Mouse (Mus musculus) adrenal gland (tissue): ENCODE data around the gene Oaf.

Source experiments
- intact Hi-C: fragments of 180-260 bp; cut with DNase I; formaldehyde crosslinking; loops from one replicate; pipeline ENCODE4 v1.15.1; 2025
- long read RNA-seq, 2 experiments: library from polyadenylated mRNA; unstranded; transcript quantifications; one replicate each; pipeline ENCODE4 v2.0.0; 2020; ENCODE audit warnings: borderline replicate concordance in 1 of 2; ENCODE audit not compliant: insufficient replicate concordance in 1 of 2

The Oaf gene
- long read RNA-seq, experiment 1, transcript Oaf-201 (4 exons, 2,526 nt), result major isoform, 8 of 9 reads
- long read RNA-seq, experiment 1, partial matches to known transcripts, result 1 of 9 reads
- long read RNA-seq, experiment 1, other reads (novel, unspliced or antisense), result 0 of 9 reads
- long read RNA-seq, experiment 2, transcript Oaf-201 (4 exons, 2,526 nt), result major isoform, 28 of 29 reads
- long read RNA-seq, experiment 2, partial matches to known transcripts, result 0 of 29 reads
- long read RNA-seq, experiment 2, other reads (novel, unspliced or antisense), result 1 of 29 reads

- intact Hi-C loops, result no loop called here
Observed at GRCm38 (mm10) chr9:43239712-43240593, at the start of gene Oaf. Oaf (minus strand) TSS chr9:43239911.

GRCm38 (mm10) chr9:43286870-43287269 is 47.2 kb upstream of the Oaf start:
- intact Hi-C loops, result no loop called here

GRCm38 (mm10) chr9:43285281-43285680 is 45.6 kb upstream of the Oaf start:
- intact Hi-C loops, result loop anchor here (2.0 kb wide), 1 partner anchor 142 kb away; no protein-coding TSS in a partner anchor

- intact Hi-C loops, result loop anchor here (1.0 to 2.0 kb wide), 2 partner anchors 62 to 141 kb away; no protein-coding TSS in a partner anchor
Observed at GRCm38 (mm10) chr9:43284284-43284683, 44.6 kb upstream of the Oaf start.

GRCm38 (mm10) chr9:43273735-43274134 is 34.0 kb upstream of the Oaf start:
- intact Hi-C loops, result no loop called here

- intact Hi-C loops, result no loop called here
Observed at GRCm38 (mm10) chr9:43271761-43272518, 32.2 kb upstream of the Oaf start.

GRCm38 (mm10) chr9:43270723-43271252 is 31.1 kb upstream of the Oaf start:
- intact Hi-C loops, result no loop called here

GRCm38 (mm10) chr9:43269166-43269565 is 29.5 kb upstream of the Oaf start:
- intact Hi-C loops, result no loop called here

GRCm38 (mm10) chr9:43267357-43267756 is 27.6 kb upstream of the Oaf start:
- intact Hi-C loops, result no loop called here

- intact Hi-C loops, result no loop called here
Observed at GRCm38 (mm10) chr9:43265194-43265593, 25.5 kb upstream of the Oaf start.

- intact Hi-C loops, result no loop called here
Observed at GRCm38 (mm10) chr9:43263946-43264451, 24.3 kb upstream of the Oaf start.

- intact Hi-C loops, result no loop called here
Observed at GRCm38 (mm10) chr9:43262811-43263550, 23.3 kb upstream of the Oaf start.

- intact Hi-C loops, result no loop called here
Observed at GRCm38 (mm10) chr9:43262390-43262789, 22.7 kb upstream of the Oaf start.

GRCm38 (mm10) chr9:43261941-43262340 is 22.2 kb upstream of the Oaf start:
- intact Hi-C loops, result no loop called here

- intact Hi-C loops, result no loop called here
Observed at GRCm38 (mm10) chr9:43261124-43261907, 21.6 kb upstream of the Oaf start.

GRCm38 (mm10) chr9:43260661-43261060 is 20.9 kb upstream of the Oaf start:
- intact Hi-C loops, result no loop called here

GRCm38 (mm10) chr9:43253271-43253681 is 13.6 kb upstream of the Oaf start:
- intact Hi-C loops, result no loop called here

GRCm38 (mm10) chr9:43252790-43253189 is 13.1 kb upstream of the Oaf start:
- intact Hi-C loops, result no loop called here

GRCm38 (mm10) chr9:43251786-43252185 is 12.1 kb upstream of the Oaf start:
- intact Hi-C loops, result no loop called here

- intact Hi-C loops, result no loop called here
Observed at GRCm38 (mm10) chr9:43246738-43247180, 7.0 kb upstream of the Oaf start.
